Mouse (Mus musculus) forelimb bud, embryonic 11.5 days (tissue): ENCODE measurements around the gene 5730596B20Rik.

ENCODE experiments used
- DNase-seq: peaks from one replicate; pipeline ENCODE4 v3.0.0-alpha.2; 2012; ENCODE audit warnings: low read depth, low spot score

Gene 5730596B20Rik

DNA sequence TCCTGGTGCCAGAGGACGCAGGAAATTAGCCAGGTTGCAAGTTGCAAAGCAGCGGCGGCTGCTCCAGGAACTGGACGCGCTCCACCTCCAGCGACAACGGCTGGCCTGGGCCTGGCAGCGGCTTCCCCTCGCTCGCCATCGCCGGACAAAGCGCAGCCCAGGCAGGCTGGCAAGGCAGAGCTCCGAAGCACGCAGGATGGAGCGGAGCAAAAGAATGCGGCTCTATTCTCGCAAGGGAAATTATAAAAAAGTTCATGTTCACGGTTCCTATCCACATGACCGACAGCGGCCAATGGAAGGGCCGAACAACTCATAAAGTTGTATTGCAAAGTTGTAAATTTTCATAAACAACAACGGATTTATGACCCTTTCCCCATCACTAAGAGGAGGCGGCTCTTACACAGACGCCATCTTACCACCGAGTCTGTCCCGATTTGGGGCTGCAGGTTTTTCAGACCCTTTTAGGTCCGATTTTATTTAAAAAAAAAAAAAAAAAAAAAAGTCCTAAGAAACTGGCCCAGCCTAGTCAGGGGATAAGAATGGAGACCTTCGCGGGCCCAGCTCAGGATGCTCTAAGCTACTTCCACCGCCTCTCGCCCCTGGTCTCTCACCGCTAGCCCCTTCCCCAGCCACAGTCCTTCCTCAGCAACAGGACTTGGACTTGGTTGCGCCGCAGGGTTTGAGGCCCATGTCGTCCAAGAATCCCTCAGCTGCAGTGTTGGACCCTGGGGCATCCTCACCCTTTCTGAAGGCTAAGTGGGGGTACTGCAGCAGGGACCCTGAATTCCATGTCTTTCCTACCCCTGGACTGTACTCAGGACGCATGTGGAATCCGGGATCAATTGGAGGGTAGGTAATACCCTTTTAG lies 36.1 kb downstream of the 5730596B20Rik start, which contains the start of the genes Hoxa3 and Gm28308:
Hoxa3 (minus strand) TSS at position 218 of the 868 bp plus-strand sequence.
Gm28308 (minus strand) TSS at position 221 of the 868 bp plus-strand sequence.
- DNase-seq = peak; percentile 90

DNA sequence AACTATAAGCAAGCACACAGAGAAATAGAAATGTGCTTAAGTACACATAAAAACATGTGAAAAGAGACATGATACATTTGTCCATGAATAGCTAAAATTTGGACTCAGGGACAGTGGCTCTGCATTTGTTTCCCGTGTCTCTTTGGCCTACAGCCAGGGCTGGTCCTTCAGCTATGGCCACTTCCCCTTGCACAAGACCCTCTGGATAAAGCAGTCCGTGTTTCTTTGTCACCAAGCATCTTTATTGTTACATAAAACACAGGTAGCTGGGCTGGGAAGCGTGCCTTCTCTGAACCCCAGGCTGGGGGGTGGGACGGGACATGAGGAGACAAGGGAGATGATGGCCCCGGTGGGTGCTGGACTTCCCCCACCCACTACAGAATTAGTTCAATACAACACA lies 37.0 kb downstream of the 5730596B20Rik start:
- DNase-seq = no peak

DNA sequence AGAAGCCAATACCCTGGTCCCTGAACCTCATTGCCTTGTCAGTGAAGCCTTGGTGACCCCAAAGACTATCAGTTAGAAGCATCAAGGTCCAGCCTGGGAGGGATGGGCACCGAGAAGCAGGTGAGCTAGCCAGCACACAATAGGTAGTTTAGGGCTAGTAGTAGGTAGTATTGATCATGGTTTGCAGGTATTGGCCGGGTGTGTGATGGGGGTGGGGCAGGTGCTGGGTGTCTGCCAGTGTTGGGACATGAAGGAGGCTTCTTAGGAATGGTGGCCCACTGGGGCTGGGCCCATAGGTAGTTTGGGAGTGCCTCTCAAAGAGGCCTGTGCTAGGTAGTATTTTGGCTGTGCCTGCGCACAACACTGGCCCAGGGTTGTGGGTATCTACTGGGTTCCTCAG lies 37.8 kb downstream of the 5730596B20Rik start:
- DNase-seq = no peak

DNA sequence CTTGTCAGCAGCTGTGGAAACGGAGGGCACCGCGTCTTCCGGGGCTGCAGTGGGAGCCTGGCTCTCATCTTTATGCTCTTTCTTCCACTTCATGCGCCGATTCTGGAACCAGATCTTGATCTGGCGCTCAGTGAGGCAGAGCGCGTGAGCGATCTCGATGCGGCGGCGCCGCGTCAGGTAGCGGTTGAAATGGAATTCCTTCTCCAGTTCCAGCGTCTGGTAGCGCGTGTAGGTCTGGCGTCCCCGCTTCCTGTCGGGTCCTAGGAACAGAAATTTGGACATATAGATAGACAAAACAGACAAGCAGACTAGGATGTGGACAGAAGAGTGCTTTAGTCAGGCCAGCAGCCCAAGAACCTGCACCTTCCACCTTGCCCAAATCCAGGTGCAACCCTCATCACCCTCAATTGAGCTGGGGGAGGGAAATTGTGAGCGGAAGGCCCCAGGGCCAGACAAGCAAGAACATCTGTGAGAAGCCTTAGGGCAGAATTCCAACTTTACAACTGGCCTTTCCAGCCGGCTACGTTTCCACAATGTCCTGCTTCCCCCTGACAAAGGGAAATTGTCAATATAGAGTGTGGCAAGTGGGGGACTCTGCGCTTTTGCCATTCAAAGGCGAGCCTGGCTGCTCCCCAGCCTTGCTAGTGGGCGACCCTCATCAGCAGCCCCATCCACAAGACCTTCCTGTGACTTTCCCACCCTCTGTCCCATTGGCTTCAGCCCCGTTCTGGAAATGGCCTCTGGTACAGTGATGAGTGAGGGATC lies 38.7 kb downstream of the 5730596B20Rik start:
- DNase-seq = peak; percentile 66

DNA sequence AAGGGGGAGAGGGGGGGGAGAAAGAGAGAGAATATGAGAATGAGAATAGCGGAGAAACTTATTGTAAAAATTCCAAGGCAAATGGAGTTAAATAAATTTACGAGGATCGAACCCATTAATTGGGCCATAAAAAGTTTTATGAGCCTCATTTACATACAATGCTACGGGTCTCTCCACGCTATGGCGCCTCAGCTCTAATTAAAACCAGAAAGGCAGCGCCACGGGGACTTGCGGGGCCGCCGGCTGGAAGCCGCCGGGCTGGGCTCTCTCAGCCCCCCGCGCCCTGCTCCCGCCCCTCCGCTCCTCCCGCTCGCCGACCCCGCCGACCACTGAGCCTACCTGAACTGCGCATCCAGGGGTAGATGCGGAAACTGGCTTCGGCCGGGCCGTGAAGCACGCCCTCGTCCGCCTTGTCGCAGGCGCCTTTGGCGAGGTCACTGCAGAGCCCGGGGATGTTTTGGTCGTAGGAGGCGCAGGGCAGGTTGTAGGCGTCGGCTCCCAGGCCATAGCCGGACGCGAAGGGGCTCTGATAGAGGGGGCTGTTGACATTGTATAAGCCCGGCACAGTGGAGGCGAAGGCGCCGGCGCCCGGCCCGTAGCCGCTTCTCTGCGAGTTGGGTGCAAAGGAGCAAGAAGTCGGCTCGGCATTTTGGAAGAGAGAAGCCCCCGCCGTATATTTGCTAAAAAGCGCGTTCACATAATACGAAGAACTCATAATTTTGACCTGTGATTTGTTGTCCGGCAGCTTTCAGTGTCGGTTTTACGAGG lies 39.6 kb downstream of the 5730596B20Rik start:
- DNase-seq = peak; percentile 80

DNA sequence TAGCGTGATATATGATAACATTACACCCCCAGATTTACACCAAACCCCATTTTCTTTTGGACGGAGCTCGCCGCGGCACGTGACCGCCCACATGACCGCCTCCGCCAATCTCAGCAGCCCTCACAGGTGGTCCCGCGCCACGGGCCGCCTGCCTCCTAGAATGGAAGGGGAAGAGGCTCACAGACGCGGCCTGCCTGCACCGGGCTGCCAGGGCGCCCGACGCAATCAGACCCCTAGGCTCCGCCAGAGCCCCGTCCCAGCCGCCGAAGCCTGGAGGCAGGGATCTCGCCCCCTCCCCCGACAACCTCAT lies 40.1 kb downstream of the 5730596B20Rik start:
- DNase-seq = peak; percentile 91

DNA sequence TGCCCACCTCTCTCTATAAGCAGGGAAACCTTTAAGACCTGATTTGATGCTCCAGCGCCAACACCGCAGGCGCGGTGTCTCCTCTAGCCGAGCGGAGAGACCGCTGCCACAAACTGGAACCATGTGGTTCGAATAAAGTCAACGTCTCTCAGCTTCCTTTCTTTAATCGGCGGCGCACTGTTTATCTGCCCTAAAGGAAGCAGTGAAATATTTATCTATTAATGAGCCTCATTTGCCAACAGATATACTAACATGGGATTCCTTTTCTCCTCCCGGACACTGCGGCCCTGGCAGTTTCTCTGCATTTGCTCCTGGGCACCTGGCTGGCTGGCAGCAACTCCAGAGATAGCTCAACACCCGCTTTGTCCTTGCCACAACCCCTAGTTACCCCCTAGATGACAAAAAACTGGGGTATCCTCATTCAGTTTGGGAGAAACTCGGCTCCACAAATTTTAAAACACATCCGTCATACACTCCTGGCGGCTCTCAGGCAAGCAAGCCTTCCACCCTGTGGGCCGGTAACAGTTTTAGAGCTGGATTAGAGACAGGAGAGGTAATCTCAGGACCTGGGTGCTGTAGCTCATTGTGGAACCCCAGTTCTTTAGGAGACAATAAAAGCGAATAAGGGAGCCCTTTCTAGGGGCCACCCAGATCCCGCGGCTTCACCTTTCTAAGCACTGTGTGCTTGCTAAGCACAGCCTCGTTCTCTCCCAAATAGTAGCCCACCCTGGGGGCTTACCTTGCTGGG lies 40.8 kb downstream of the 5730596B20Rik start:
- peak; percentile 44 for DNase-seq

DNA sequence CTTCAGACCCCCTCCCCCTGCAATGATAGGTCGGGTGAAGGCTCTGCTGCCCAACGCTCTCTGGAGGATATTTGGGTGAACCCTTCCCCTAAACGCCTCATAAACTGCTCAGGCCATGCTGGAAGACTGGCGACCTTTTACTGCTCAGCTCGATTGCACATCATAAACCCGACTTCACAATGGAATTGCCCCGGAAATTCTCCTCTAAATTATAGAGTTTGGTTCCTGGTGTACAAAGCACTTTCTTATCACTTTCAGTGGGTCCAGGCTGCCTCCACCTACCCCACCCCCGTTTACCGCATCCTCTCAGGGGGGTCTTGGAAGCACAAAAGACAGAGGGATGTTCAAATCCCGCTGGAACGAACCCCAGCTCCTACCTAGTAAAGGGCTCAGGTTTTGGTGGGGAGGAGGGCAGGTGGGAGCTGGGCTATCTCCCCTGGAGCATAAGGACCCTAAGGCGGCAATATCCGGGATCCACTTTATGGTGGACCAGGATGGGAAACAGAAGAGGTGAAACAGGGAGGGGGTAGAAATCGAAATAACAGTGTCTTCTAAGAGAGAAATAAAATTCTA lies 41.4 kb downstream of the 5730596B20Rik start:
- DNase-seq = no peak

DNA sequence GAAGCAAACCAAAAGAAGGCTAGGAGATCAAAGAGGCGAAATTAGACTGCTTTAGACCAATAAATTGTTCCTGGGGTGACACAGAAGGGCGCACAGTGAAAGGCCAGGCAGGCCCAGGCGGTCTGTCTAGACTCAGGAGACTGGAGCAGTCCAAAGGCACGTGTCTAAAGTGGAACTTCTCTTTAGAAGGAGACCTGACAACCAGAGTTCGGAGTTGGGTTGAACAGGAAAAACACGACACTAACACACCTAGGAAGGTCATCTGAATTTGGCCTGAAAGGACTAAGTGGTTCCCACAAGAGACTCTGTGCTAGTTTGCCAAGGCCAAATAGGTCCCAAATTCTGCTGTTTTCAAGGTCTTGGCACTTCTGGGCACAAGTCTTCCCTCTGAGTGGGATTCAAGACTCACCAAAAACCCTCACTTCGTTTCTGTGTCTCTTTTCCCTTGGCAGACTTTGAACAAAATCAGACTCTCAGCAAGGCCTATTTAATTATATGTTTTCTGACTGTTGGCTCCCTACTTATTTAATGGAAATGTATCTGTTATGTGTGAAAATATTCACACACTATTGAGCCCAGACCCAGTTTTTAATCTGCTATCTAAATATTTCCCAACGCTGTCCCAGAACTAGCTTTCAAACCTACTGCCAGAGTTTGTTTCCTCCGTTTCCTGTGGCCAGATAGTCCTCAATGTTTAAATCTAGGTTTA lies 42.1 kb downstream of the 5730596B20Rik start:
- DNase-seq = no peak

DNA sequence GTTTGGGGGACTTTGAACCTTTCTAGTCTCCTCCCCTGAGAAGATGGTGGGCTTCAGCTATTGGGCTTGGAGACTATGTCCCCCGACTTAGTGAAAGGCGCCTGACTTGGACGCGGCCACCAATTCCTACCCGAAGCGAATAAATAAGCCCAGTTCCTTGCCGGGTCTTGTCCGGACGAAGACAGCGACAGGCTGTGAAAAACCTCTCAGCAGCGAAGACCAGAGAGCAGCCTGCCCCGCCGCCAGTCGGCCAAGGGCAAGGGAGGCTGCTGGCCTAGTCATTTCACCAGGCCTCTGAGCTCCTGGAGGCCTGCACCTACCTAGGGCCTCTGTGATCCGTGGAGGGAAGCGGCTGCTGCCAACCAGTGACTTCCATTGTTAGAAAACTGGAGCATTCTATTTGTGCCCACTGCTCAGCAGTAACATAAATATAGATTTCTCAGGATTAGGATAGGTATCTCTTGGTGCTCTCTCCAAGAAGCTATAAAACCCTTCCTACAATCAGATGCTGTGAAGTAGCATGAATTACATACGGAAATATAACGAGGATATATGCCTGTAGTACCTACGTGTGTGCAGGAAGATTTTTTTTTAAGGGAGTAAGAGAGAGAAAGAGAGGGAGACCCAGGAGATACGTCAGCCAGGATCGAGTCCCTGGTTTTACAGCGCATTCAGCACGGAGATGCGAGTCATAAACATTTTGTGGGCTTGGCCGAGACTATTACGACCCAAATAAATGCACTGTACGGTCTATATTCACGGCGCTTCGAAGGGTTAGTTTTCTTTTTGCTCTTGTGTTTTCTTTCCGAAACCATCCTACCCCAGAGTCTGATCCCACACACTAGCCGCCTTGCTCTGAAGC lies 42.9 kb downstream of the 5730596B20Rik start:
- DNase-seq = peak; percentile 58

DNA sequence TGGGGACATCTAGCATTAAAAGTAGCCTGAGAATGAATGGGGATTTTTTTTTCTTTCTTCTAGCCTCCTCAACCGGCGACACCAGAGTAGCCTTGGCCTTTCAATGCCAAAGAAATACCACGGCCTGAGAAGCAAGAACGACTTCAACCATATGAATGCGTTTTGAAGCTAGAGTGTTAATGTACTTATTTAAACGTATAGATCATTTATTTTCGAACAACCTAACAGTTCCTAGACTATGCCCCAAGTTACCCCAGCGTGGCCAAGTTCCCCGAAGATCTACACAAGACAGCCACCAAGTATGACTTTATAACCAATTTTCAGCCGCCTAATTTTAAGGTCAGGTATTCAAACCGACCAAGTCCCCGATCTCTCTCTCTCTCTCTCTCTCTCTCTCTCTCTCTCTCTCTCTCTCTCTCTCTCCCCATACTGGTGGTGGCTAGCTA lies 43.6 kb downstream of the 5730596B20Rik start:
- no peak for DNase-seq

DNA sequence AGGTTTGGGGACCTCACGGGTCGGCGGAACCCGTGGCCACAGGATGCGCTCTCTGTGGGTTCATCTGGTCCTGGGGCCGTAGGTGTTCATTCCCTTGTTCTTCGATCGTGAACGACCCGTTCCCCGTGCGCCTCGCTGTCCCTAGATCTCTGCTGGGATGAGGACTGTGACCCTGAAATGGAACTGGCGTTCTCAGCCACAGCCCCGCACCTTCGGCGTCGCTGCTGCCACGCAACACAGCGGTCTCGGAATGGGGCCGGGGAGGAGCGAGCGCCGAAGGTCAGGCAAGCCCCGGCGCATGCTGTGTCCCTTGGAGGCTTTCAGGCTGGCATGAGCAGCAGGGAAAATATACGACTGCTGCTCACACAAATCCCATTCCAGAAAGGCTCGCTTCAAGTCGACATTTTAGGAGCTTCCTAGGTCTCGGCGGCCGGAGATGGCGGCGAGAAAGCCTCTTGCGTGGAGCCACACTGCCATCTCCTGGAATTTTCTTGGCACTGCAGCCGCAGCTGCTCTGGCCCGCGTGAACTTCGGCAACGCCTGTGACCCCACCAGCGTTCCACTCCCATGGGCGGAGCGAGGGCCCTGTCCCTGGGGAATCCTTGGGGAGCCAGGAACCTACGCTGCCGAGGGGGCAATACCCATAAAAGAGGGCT lies 44.2 kb downstream of the 5730596B20Rik start, which contains the start of gene Hoxa7:
Hoxa7 (minus strand) TSS at position 518 of the 656 bp plus-strand sequence.
- DNase-seq = peak; percentile 98

DNA sequence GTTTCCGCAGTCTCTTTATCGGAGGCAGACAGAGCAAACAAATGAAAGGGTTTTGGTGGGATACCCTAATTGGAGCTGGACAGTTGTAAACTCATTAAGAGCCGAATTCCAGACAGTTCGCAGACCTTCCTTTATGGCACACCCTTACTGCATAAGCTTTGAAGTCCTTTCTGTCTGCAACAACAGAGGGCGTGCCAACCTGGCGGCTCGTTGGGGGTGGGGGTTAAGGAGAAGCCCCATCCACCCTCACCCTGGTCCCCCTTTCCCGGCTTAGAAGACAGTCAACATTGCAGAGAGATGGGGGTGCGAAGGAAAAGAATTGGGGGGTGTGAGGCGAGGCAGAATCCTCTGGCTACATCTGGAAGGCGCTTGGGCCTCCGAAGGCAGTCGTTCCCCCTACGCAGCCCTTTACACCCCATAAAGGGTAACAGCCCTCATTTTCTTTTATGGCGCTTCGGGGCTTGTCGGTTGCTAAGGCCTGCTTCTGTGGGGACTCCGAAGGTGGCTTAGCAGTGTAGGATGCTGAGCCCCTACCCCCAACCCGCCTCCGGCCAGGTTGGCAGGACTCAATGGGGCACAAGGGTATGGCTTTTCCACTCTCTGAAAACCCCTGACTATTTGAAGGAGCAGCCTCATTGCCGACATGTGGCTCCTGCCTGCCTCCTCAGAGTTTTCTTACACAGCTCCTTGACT lies 44.8 kb downstream of the 5730596B20Rik start:
- DNase-seq = peak; percentile 90

DNA sequence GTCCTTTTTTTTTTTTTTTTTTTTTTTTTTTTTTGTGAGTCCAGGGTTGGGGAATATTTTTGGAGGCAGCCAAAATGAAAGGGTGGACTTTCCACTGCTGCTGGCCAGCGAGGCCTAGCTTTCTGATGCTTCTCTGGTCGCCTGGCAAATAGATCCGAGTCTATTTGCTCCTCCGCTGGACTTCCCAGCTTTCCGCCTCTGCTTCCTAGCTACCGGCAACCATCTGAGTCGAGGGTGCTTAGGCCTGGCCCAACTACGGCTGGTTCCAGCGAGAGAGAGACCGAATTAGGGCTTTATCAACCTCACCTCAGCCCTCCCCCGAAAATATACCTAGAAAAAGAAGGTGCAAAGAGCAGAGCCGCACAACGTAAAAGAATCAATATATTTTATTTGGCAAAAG lies 45.4 kb downstream of the 5730596B20Rik start:
- no peak for DNase-seq

DNA sequence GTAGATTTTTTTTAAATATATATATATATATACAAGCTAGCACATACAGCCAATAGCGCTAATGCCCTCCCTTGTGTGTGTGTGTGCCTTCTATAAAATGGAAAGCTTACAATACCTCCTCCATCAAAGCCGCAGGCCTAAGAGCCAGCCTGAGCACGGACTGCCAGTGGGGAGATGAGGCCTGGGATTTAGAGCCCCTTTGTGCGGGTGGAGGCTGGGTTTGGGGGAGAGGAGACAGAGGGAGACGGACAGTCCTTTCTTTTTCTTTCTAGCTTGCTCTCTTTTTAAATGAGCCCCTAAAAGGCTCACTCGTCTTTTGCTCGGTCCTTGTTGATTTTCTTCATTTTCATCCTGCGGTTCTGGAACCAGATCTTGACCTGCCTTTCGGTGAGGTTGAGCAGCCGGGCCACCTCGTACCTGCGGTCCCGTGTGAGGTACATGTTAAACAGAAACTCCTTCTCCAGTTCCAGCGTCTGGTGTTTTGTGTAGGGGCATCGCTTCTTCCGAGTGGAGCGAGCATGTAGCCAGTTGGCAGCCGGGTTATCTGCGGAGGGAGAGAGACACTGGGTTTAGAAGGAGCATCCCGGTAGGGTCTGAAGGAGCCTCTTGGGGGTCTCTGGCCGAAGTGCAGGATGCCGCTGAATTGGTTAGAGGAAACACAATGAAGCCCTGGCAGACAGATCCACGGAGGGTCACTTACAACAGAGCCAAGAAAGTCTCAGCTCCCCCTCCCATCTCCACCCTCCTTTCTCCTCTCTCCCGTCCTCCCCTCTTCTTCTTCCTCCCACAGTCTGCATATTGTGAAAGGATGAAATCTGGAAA lies 46.9 kb downstream of the 5730596B20Rik start:
- no peak for DNase-seq

DNA sequence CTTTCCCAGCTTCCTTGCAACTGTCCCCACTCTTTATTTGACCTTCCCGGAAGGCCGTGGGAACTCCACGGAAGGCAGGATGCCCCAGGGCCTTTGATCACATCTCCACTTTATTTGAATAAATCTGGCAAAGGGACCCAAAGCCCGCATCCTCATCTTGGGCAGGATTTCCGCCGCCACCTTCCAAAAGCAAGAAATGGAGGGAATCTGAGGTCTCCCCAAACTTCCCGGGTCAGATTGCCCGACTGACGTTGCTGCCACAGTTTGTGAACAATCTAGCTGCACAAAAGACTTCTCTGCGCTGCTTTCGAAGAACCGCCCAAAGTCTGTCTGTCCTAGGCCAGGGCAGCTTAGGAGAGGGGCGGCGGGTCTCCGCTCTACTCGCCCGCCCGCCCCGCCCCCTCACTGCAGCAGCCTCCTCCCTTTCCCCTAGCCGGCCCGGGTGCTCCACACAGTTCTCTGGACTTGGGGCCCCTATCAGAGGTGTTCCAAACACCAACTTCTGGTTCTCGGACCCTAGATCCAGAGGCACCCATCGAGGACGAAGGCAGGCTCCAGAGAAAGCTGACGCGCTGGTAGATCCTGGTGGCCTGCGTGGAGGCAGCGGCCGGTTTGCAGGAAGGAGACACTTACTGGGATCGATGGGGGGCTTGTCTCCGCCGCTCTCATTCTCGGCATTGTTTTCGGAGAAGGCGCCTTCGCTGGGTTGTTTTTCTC lies 47.8 kb downstream of the 5730596B20Rik start:
- DNase-seq = no peak
